Mouse (Mus musculus) liver, embryonic 15.5 days (tissue): Measurements from ENCODE around the gene Pink1. TPM values are rescaled to one million over a fixed set of nuclear protein-coding genes. Genes with fewer than 3 reads are reported as not detected.

Experiments
- ATAC-seq: fragments of 200-750 bp; cut with Nextera tagmentation; 2 replicates; pipeline ENCODE4 v1.8.0; 2017; ENCODE audit warnings: moderate number of reproducible peaks, mild to moderate bottlenecking, moderate library complexity; ENCODE audit not compliant: insufficient read depth
- H3K27ac ChIP-seq: fragments of 300-500 bp; sonication (generic); replicated peaks from 2 replicates; pipeline ENCODE4 v1.5.1; 2015; ENCODE audit warnings: mild to moderate bottlenecking, inconsistent platforms
- H3K27me3 ChIP-seq: fragments of 300-500 bp; sonication (generic); 2 replicates; pipeline ENCODE4 v1.6.1; 2015; ENCODE audit warnings: mild to moderate bottlenecking, inconsistent platforms
- H3K36me3 ChIP-seq: fragments of 300-500 bp; sonication (generic); replicated peaks from 2 replicates; pipeline ENCODE4 v1.6.1; 2015; ENCODE audit warnings: moderate library complexity, mild to moderate bottlenecking, inconsistent platforms
- H3K4me1 ChIP-seq: fragments of 300-500 bp; sonication (generic); replicated peaks from 2 replicates; pipeline ENCODE4 v1.6.1; 2015; ENCODE audit warnings: inconsistent platforms
- H3K4me2 ChIP-seq: fragments of 300-500 bp; sonication (generic); 2 replicates; pipeline ENCODE4 v1.6.1; 2015; ENCODE audit warnings: moderate library complexity, mild to moderate bottlenecking, inconsistent platforms
- H3K4me3 ChIP-seq: fragments of 300-500 bp; sonication (generic); replicated peaks from 2 replicates; pipeline ENCODE4 v1.5.1; 2015; ENCODE audit warnings: mild to moderate bottlenecking, inconsistent platforms
- H3K9ac ChIP-seq: fragments of 300-500 bp; sonication (generic); 2 replicates; pipeline ENCODE4 v1.6.1; 2015; ENCODE audit warnings: moderate library complexity, mild to moderate bottlenecking, inconsistent platforms
- H3K9me3 ChIP-seq: fragments of 300-500 bp; sonication (generic); replicated peaks from 2 replicates; pipeline ENCODE4 v1.6.1; 2016; ENCODE audit warnings: inconsistent platforms
- WGBS: fragments of 180-500 bp; shearing (Covaris S2); methylation state at CpG from one replicate; pipeline ENCODE4 v1.1.7; 2015; ENCODE audit warnings: mixed read lengths; ENCODE audit not compliant: insufficient replicate concordance; 5-methylcytosine and 5-hydroxymethylcytosine counted together
- polyA plus RNA-seq: library from polyadenylated mRNA; unstranded; fragments of >200 nt; fragmentation: Nextera tagmentation; extraction: Ambion mirVana; gene quantifications from 2 replicates; pipeline ENCODE4 v1.2.1, GENCODE M21; 2015

Gene Pink1
- polyA plus RNA-seq, 1 experiment from 2014 or later = 35.7 TPM

DNA sequence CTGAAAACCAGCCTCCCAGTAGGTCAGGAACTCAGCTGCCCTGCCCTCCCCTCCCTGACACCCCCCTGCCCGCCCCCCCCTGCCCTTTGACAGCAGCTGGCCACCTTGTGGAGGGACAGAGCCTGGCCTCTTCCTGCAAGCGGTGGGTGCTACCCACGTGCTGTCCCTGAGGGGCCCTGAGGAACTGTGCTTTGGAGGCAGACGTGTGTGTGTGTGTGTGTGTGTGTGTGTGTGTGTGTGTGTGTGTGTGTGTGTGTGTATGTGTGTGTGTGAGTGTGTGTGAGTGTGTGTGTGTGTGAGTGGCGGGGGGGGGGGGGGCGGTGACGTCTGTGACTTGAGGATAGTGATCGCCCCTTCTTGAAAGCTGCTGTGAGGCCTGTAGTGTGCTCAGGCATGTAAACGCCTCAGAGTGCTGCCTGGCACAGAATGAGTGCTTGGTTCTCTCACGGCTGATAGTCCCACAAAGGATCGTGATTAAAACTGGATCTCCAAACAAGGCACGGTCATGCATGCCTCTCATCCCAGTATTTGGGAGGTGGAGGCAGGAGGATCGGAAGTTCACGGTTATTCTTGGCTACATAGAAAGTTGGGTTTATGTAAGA, 32.1 kb downstream of the Pink1 start:
- no peaks in the 10 kb centered on the region for H3K9me3 ChIP-seq
- H3K27me3 ChIP-seq = no peaks in the 10 kb centered on the region; the same call in 1 of the 2 replicates
- no peak overlapping the region for H3K4me2 ChIP-seq
- no peaks in the 10 kb centered on the region for H3K36me3 ChIP-seq
- no peak overlapping the region for H3K9ac ChIP-seq
- H3K27ac ChIP-seq = no peak overlapping the region
- H3K4me1 ChIP-seq = 0 out of 2 replicates have a peak, but pooled peaks cover 5% of the 10 kb centered on the region
- H3K4me3 ChIP-seq = no peak overlapping the region
- WGBS = 67% methylated on average over 13 of the region's 14 CpGs
- ATAC-seq = no peak

DNA sequence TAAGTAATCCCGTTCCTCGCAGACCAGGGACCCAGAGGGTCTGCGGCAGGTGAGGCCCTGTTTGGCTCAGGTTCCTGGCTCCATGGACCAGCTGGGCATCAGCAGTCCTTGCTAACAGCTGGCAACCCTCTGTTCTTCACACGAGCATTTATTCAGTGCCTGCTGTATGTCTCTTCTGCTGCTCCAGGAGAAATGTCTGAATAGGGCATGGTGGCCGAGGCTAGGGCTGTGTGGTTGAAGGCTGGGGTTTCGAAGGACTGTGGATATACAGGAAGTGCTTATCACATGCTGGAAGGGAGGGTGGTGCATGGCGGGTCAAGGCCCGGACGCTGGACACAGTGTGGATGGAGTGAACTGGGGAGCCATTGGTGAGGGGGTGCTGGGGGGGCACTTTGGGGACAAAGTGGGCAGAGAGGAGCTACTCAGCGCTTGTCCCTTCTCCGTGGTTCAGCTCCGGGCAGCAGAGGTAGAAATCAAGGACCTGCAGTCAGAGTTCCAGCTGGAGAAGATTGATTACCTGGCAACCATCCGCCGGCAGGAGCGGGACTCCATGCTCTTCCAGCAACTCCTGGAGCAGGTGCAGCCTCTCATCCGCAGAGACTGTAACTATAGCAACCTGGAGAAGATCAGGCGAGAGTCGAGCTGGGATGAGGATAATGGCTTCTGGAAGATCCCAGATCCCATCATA, 32.7 kb downstream of the Pink1 start:
- no peaks in the 10 kb centered on the region for H3K9me3 ChIP-seq
- no peak overlapping the region for H3K9ac ChIP-seq
- H3K4me2 ChIP-seq = no peak overlapping the region
- H3K27ac ChIP-seq = no peak overlapping the region
- H3K36me3 ChIP-seq = no peaks in the 10 kb centered on the region
- H3K4me3 ChIP-seq = no peak overlapping the region
- no peaks in the 10 kb centered on the region; the same call in 1 of the 2 replicates for H3K27me3 ChIP-seq
- 68% methylated on average over 18 of the region's 18 CpGs for WGBS
- 0 out of 2 replicates have a peak, but pooled peaks cover 5% of the 10 kb centered on the region for H3K4me1 ChIP-seq
- ATAC-seq = no peak

DNA sequence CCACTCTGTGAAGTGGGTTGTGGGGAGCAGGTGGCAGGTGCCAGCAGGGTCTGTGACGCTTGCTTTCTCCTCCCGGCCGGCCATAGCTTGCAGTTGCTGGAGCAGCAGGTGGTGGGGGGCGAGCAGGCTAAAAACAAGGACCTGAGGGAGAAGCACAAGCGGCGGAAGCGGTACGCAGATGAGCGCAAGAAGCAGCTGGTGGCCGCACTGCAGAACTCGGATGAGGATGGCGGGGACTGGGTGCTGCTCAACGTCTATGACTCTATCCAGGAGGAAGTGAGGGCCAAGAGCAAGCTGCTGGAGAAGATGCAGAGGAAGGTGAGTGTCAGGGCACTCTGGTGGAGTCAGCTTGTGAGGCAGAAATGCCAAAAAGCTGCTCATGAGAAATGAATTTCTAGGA, 34.1 kb downstream of the Pink1 start:
- H3K9me3 ChIP-seq = no peaks in the 10 kb centered on the region
- WGBS = 82% methylated on average over 13 of the region's 13 CpGs
- H3K4me3 ChIP-seq = no peak overlapping the region
- ATAC-seq = no peak
- no peak overlapping the region for H3K9ac ChIP-seq
- no peaks in the 10 kb centered on the region for H3K27me3 ChIP-seq
- 0 out of 2 replicates have a peak, but pooled peaks cover 5% of the 10 kb centered on the region for H3K4me1 ChIP-seq
- no peak overlapping the region for H3K27ac ChIP-seq
- no peak overlapping the region for H3K4me2 ChIP-seq
- H3K36me3 ChIP-seq = no peaks in the 10 kb centered on the region

GRCm38 (mm10) chr4:138288691-138289090, 37.4 kb downstream of the Pink1 start:
- WGBS = 61% methylated on average over 7 of the region's 7 CpGs
- Histone ChIP-seq H3K9ac (no peak overlapping the region), H3K4me2 (no peak overlapping the region)

DNA sequence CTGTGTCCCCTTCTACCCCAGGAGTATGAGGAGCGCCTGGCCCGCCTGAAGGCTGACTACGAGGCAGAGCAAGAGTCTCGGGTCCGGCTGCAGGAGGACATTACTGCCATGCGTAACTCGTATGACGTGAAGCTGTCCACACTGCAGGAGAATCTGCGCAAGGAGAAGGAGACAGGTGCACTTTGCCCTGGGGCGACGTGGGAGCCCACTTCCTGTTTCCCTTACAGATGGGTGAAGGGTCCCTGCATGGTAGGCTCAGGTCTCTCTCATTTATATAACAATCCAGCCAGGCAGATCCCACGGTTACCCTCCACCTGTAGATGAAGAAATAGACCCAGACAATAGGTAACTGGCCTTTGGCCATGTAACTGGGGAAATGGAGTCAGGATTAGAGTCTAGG, 39.7 kb downstream of the Pink1 start:
- no peak overlapping the region for H3K27ac ChIP-seq
- no peak overlapping the region for H3K4me3 ChIP-seq
- WGBS = 55% methylated on average over 12 of the region's 12 CpGs
- no peak overlapping the region for H3K9ac ChIP-seq
- H3K4me2 ChIP-seq = no peak overlapping the region
- ATAC-seq = no peak
- no peaks in the 10 kb centered on the region for H3K9me3 ChIP-seq
- H3K27me3 ChIP-seq = no peaks in the 10 kb centered on the region
- H3K4me1 ChIP-seq = no peaks in the 10 kb centered on the region
- no peaks in the 10 kb centered on the region for H3K36me3 ChIP-seq

More at GRCm38 (mm10) chr4:138288691-138289090, 37.4 kb downstream of the Pink1 start:
- H3K9me3 ChIP-seq = no peaks in the 10 kb centered on the region
- no peaks in the 10 kb centered on the region for H3K36me3 ChIP-seq
- no peak overlapping the region for H3K27ac ChIP-seq
- no peak overlapping the region for H3K4me3 ChIP-seq
- no peak for ATAC-seq
- 0 out of 2 replicates have a peak, but pooled peaks cover 5% of the 10 kb centered on the region for H3K4me1 ChIP-seq
- no peaks in the 10 kb centered on the region for H3K27me3 ChIP-seq

DNA sequence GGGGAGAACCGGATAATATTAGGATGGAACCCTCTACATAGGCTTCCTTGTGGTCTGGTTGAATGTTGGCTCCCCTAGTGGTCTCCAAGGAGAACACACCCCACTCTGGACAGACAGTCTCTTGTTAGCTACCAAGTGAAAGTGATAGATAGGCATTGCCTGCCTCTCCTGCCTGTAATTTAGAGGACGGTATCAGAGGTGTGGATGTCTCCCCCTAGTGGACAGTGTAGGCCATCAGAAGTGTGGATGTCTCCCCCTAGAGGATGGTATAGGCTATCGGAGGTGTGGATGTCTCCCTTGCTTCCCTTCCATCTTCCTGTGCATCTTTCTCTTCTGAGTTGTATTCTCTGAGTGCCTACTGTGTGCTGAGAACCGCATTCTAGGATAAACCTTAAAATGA, 43.3 kb downstream of the Pink1 start:
- no peak overlapping the region for H3K9ac ChIP-seq
- H3K4me1 ChIP-seq = no peaks in the 10 kb centered on the region
- 19% methylated on average over 4 of the region's 4 CpGs for WGBS
- no peak overlapping the region for H3K4me2 ChIP-seq
- H3K36me3 ChIP-seq = no peaks in the 10 kb centered on the region
- H3K27ac ChIP-seq = no peak overlapping the region
- no peaks in the 10 kb centered on the region for H3K9me3 ChIP-seq
- ATAC-seq = peak; percentile 52; the same call in 1 of the 2 replicates
- H3K4me3 ChIP-seq = no peak overlapping the region
- H3K27me3 ChIP-seq = no peaks in the 10 kb centered on the region

- no peak for ATAC-seq
- Histone ChIP-seq H3K36me3 (no peaks in the 10 kb centered on the region), H3K4me1 (no peaks in the 10 kb centered on the region), H3K9ac (no peak overlapping the region), H3K9me3 (no peaks in the 10 kb centered on the region), H3K27me3 (no peaks in the 10 kb centered on the region), H3K4me2 (no peak overlapping the region), H3K27ac (no peak overlapping the region), H3K4me3 (no peak overlapping the region)
- 61% methylated on average over 7 of the region's 7 CpGs for WGBS
Observed at GRCm38 (mm10) chr4:138278346-138278745, 47.8 kb downstream of the Pink1 start.

- WGBS = 62% methylated on average over 14 of the region's 14 CpGs
- no peak overlapping the region for H3K4me2 ChIP-seq
- no peaks in the 10 kb centered on the region for H3K36me3 ChIP-seq
- H3K4me1 ChIP-seq = no peaks in the 10 kb centered on the region
- no peak for ATAC-seq
- no peak overlapping the region for H3K4me3 ChIP-seq
- H3K9me3 ChIP-seq = no peaks in the 10 kb centered on the region
- H3K9ac ChIP-seq = no peak overlapping the region
- no peak overlapping the region for H3K27ac ChIP-seq
- H3K27me3 ChIP-seq = peaks cover 6% of the 10 kb centered on the region; the same call in 1 of the 2 replicates
Observed at GRCm38 (mm10) chr4:138272011-138272997, 53.8 kb downstream of the Pink1 start.

- Histone ChIP-seq H3K4me2 (no peak overlapping the region), H3K9me3 (no peaks in the 10 kb centered on the region), H3K36me3 (no peaks in the 10 kb centered on the region), H3K9ac (no peak overlapping the region), H3K4me1 (peaks cover under 1% of the 10 kb centered on the region; the same call in 1 of the 2 replicates), H3K4me3 (no peak overlapping the region), H3K27me3 (peaks cover 20% of the 10 kb centered on the region), H3K27ac (no peak overlapping the region)
- no peak for ATAC-seq
- 67% methylated on average over 10 of the region's 10 CpGs for WGBS
Observed at GRCm38 (mm10) chr4:138267869-138268268, 58.2 kb downstream of the Pink1 start.
